Mouse (Mus musculus) gastrocnemius, postnatal 4 days (tissue): ENCODE data around the gene Adcy10. TPM values are rescaled to one million over a fixed set of nuclear protein-coding genes. Genes with fewer than 3 reads are reported as not detected.

ENCODE experiments used
- DNase-seq, 2 experiments: peaks; one replicate each; pipeline ENCODE4 v3.0.0; 2021 to 2022; ENCODE audit warnings: low spot score in 2 of 2, mixed read lengths in 2 of 2
- total RNA-seq, 2 experiments: library from RNA; stranded (reverse); gene quantifications; 2 replicates each; pipeline ENCODE4 v1.2.3; 2021

The Adcy10 gene
- total RNA-seq, 2 experiments from 2014 or later = 0.23 to 0.42 TPM

DNA sequence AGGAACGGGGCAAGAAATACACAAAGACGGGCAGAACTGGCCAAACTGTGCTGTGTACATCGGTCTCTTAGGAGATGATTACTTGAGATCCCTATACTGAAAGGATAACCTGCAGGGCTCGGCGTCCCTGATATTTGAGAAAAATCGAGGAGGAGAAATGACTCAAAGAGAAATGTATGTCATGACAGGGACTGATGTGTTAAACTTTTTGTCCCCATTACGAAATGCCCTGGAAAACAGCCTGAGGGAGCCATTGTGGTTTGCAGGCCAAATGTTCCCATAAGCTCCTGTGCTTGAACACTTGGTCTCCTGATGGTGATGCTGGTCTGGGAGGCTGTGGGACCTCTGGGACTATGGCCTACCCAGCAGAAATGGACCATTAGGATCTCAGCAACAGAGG is 35.7 kb downstream of the Adcy10 start:
- no peak for DNase-seq

DNA sequence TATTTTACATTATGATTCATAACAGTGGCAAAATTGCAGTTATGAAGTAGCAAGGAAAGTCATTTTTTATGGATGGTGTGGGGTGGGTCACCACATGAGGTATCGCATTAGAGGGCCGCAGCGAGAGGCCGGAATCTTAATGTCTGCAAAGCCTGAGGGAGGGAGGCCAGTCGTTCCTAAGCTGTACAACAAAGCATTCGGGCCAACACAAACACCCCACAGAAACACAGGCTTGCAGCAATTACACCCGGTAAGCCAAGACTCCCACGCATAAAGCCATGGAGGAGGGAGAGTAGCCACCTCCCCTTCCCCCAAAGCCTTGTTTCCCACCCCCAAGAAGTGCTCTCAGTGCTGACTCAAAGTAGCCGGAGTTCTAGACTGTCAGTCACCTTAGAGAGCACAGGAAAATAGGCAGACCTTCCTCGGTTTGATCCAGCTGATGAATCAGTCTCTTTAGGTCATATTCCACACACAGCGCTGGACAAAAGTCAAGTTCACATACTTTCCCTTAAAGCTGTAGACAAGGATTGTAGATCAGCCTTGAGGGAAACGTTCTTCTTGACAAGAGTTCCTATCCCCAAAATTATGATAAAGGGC is 51.2 kb downstream of the Adcy10 start:
- no peak for DNase-seq

DNA sequence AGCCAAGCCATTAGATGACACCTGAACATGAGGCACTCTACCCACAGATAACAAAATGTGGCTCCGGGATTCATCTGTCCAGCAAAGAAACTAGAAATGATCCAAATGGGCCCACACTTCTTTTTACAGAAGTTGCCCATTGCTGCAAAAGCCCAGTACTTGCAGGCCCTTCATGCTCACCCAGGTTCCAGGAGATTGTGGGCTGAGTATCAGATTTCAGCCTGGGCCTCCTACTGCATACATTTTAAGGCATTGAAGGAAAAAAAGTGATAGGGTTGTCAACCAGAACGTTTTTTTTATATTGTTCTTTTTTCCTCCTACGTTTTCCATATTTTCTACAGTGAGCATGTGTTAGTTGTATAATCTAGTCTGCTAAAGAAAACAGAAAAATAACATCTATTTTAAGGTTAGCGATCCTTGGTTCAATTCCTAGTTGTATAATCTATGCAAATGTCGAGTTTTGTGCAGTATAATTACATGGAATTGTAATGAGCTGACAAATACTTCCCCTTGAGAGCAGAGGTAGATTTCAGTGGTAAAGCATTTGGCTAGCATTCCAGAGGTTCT is 52.3 kb downstream of the Adcy10 start:
- no peak for DNase-seq

DNA sequence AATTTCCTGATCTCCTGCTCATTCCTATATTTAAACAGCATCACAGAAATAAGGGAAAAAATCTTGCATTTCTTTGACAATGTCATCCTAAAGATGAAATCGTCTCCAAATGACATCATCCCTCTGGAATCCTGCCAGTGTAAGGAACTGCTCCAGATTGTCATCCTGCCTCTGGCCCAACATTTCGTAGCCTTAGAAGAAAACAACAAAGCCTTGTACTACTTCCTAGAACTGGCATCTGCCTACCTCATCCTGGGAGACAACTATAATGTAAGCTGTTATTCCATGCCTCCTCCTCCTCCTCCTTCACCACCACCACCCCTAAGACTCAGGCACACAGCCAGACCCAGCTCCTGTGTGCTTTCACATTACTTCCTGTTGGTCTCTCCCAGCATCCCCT is 71.7 kb downstream of the Adcy10 start:
- DNase-seq = no peak

DNA sequence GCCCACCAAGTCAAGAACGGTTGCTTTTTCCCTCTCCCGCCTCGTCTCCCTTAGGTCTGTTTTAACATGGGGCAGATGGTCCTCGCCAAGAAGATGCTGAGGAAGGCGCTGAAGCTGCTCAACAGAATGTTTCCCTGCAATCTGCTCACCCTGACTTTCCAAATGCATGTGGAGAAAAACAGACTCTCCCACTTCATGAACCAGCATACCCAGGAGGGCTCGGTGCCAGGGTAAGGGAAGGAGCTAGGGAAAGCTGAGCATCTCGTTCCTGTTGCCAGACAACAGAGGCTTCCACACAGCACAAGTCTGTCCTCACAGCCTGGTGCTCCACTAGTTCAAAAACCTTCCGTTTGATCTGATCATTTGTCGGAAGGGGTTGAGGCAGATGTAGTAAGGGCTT is 74.1 kb downstream of the Adcy10 start:
- DNase-seq = no peak

DNA sequence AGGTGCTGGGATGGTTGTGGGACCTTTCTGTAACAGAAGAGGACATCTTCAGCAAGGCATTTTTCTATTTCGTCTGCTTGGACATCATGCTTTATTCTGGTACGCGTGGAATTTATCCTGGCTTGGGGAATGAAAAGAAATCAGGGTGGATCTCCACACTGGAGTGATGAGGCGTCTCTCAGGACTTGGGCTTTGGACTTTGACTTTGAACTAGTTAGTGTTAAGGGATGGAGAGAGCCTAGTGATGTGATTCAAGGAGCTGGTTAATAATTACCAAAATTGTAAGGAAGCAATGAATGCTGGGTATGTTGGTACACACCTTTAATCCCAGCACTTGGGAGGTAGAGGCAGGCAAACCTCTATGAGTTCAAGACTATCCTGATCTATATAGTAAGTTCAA is 80.3 kb downstream of the Adcy10 start:
- no peak for DNase-seq

DNA sequence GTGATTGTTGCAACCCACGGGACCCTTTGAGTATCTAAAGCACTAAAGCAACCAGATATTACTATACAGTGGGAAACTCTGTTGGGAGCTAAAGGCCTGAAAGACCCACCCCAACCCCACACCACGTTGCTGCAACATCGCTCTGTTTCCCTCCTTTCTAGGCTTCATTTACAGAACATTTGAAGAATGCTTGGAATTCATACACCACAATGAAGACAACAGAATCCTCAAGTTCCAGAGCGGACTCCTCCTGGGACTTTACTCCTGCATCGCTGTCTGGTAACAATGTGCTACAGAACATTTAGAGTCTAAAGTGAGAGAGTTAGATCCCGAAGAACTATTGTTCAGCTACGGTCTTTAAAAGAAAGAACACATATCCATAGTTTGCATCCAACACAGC is 82.5 kb downstream of the Adcy10 start:
- DNase-seq = no peak

DNA sequence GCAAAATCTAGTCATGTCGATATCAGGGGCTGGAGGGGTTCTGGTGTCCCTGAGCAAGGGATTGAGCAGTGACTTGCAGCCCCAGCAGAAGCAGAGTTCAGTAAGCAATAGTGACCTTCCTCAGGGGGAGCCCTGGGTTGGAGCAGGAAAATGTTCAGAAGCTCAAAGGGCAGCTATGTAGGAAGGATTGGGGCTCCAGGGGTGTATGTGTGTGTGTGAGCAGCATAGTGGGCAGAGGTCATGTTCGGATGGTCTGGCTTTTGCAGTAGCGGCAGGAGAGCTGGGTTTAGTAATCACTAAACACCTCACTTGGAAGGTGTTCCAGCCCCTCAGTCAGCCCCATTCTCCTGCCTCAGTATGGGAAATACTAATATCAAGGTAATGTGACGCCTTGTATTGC is 91.0 kb downstream of the Adcy10 start:
- DNase-seq = no peak

DNA sequence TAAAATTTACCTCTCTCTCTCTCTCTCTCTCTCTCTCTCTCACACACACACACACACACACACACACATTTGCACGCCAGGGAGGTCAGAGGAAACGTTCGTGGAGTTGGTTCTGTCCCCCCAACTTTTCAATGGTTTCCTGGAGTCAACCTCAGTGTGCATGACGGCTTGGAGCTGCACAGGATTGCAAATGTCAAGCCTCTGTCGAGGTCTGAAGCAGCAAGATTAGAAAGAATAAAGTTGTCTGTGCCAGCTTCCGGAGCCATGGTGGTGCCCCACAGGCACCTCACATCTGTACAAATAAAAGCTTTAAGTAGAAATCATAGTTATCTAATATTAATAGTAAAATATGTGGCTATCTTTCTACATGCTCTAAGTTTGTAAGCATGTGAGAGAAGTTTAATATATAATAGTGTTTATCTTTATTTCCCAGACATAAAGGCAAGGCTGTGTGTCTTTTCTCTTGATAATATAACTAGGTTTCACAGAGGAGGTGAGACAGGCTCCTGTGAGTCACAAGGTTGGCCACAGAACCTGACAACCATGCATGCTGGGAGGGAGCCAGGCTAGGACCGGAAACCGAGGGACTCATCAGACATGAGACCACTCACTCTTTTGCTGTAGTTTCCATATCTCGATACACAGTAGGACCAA is 91.6 kb downstream of the Adcy10 start:
- DNase-seq = no peak

DNA sequence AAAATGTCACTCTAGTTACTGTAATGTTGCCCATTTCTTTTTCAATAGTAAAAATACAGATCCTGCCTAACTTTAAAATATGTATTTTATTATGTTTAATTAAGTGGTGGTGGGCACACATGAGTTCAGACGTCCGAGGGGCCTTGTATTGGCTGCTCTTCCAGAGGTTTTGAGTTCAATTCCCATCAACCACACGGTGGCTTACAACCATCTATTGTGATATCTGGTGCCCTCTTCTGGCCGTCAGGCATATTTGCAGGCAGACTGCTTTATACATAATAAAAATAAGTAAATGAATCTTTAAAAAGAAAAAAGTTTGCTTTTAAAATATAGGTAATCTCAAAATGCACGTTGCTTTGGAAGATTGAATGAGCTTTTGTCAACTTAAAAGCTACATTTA is 94.3 kb downstream of the Adcy10 start:
- DNase-seq = no peak

DNA sequence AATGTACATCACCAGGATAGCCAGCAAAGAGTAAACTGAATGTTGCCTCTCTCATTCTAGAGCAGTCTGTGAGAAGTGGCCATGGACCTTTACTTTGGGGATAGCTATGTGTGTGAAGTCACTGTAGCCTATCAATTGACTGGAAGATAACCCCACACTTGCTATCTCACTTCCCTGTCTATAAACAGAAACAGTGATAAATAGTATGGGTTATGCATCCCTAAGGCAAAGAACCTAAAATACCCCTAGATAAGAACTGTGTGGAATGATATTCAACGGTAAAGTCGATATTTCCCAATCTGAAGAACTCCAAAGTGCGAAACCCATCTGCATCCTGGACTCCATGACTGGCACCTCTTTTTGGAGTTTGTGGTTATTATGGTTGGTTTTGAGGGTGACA is 96.3 kb downstream of the Adcy10 start:
- no peak for DNase-seq

DNA sequence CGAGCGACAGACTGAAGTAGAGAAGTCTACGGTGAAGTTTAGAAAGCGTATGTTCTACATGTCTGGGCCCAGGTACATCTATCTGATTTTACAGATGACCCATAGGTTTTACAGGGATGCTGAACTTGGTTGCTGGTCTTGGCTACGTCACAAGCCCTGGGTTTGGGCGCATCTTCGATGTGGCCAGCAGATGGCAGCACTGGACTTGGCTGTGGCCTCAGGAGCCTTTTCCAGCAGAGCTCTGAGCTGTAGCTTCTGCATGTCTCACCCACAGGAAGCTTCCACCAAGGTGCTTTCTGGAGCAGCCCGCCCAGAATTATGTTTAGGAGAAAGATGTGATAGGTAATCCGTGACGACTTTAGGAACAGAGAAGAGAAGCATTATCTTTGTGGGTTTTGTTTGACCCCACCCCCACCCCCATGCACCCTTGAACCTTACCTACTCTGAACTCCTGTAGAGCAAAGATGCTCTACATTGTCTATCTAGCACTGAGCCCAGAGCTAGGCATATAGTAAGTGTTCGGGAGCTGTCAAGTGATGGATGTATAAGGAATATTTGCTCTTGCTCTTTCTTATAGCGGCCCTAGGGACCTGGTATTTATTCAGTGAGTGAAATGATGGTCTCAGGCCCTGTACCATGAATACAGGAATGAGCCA is 98.7 kb downstream of the Adcy10 start:
- peak; percentile 82 to 90 for DNase-seq

DNA sequence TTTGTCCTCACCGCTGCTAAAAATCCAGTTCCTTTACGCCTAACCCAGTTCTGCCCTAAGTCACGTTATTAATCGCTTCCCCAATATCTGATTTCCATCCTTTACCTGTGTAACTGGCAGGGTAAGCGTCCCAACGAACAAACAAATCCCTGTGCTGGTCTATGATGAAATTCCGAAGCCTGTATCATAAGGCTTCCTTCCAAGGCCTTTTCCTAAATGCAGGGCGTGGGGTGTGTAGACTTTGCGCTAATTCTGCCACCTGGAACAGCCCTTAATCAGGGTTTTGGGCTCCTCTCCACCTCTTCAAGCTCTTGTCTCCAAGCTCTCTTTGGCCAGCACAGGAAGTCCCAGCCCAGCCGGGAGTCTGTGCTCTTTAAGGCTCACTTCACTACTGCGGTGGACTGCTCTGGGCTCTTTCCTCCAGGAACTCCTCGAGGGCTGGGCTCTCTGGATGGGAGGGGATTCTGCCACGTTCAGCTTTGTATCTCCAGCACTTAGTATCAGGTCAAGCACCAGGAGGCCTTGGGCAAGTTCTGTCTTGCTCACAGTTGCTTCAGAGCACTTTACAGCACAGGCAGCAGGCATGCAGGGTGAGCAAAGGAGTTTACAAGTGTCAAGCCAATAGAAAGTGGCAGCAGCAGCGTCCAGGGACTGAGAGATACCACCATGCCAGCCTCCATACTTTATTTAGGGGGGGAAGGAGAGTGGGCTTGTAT is 100.6 kb downstream of the Adcy10 start:
- DNase-seq = peak in 1 of 2 experiments; percentile 23

DNA sequence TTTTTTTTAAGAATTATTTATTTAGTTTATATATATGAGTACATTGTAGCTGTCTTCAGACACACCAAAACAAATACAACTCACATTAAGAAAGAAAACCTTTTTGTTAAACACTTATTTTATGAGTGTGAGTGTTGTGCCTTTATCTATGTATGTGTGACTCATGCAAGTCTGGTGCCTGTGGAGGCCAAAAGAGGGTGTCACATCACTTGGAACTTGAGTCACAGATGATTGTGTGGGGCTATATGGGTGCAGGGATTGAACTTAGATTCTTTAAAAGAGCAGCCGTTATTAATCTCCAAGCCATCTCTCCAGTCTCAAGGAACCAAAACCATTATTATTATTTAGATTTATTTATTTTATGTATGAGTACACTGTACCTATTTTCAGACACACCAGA is 101.4 kb downstream of the Adcy10 start:
- DNase-seq = no peak

DNA sequence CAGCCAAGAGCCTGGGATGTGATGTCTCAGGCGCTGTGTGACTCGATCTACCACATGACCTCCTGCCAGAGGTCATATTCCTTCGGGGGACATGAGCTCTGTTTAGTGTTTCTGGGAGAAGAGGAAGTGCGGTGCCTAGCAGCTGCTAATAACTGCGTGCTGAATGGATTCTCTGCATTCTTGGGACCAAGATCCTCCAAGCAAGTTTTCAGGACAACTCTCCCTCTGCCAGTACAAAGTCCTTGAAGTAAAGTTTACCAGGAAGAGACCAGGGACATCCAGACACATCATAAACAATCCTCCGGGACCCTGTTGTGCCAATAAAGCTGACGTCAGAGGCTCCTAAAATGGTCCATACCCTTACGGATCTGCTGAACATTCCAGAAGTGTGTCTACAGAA is 102.9 kb downstream of the Adcy10 start:
- DNase-seq = no peak

DNA sequence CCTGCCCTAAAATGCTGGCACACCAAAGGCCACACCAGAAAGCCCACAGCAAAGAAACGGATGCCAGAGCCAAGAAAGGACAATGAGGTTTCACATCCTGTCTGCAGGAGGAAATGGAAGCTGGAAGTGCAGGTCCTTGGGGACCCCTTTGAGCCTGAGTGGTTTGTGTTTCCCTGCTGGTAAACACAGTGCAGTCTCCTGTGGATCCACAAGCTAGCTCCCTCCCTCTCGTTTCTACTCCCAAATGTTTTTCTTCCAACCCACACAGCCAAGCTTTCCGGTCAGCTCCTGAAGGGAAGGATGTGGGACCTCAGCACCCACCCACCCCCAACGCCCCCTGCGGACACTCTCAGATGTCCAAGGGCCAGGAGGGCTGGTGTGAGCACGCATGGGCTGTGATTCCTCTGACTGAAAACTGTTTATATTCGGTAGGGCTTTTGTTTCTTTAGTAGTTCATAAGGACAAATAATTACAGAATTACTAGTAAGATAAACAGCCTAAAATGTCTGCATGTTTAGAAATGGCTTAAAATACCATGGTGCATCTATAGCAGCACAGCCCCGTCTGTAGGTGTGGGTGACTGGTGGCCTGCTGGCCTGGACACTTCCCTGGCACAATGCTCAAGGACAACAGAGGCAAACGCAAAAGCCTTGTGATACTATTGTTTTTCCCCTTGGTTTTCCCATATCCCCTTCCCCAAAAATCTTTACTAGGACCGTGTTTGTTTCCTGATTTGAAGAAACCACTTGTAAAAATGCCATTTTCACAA is 104.5 kb downstream of the Adcy10 start:
- DNase-seq = peak in 1 of 2 experiments; percentile 49

DNA sequence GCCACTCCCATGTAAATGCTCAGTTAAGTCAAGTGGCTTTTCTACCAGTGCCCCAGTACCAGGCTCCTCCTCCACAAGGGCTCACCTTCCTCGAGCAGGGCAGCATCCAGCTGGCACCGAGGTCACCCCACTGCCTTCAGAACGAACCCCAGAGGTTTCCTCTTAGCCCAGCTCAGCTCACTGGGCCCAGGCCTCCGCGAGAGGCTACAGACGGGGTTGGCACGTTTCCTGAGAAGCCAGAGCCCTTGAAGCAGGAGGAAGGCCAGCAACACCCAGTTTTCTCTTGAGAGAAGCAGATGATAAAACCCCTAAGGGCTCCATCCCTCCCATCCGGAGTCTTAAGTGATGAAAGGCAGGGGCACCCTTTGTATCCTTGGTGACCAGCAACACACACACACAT is 105.8 kb downstream of the Adcy10 start:
- DNase-seq = no peak

DNA sequence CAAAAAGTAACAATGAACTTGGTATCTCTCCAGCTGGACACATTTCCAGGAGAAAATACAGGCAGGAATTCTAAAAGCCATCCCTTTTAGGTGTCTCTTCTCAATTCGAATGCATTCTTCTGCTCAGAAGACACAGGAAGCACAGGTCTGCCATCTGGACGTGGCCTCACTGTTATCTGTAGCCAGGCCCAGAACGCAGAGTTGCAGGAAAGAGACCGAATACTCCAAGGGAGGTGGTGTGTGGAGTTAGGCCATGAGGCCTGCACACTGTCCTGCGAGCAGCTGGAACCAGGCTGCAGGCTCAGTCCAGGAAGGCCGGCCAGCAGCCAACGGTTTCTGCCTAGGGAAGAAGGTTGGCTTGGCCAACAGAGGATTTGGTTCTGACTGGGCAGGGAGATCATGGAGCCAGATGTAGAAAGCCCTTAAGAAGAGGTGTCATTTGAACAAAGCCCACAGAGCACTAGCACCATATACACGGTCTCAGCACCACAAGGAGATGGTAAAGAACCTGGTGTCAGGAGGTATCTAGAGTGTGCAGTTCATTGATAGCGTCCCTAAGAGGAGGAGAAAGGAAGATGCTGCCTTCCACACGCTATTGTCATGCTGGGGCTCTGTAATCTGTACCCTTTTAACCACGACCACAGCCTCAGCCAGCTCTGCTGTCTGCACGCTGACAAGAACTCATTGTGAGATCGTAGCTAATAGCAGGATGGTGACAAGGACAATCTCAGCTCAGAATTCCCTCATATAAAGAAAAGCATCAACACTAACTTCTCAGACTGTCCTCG is 107.5 kb downstream of the Adcy10 start:
- peak in 1 of 2 experiments; percentile 44 for DNase-seq

DNA sequence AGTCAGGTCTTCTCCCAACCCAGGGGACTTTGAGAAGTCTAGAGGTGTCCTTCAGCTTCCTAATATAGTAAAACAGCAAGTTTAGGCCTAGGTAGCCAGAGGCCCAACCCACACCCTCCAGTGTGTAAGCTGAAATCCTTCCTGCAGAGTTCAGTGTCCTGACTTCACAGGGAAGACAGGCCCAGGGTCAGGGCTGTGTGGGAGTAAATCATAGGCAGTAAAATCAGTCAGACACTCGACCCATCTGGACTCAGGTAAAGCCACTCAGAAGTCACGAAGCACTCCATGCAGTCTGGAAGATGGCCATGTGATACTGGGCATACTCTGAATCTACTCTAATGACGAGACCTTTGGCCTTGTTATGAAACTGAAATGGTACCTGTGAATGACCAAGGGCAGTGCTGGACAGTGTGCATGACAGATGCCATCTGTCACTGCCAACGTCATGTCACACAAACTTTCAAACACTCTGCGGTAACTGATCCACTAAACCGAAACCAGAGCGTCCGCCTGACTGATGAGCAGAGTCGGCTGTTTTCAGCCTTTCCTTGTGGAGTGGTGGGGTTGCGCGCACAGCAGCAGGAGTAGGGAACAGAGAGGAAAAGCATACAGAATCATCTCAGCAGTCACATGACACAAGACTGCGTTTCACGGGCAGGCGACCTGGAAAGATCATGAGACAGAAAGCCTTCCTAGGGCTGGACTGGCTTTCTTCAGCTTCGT is 109.9 kb downstream of the Adcy10 start:
- DNase-seq = no peak
